Mouse (Mus musculus): ENCODE data around the gene Rab11b. TPM values are rescaled to one million over a fixed set of nuclear protein-coding genes. Genes with fewer than 3 reads are reported as not detected.

The Rab11b gene
- polyA plus RNA-seq, 1 experiment from 2014 or later, result 278 TPM

- Histone ChIP-seq H3K4me3 (ENCODE audit: low read depth, low read length) (peak overlapping the region; percentile 52), H3K36me3 (ENCODE audit: insufficient read depth) (peaks cover 33% of the 10 kb centered on the region), H3K9ac (peak overlapping the region; percentile 50), H3K27ac (ENCODE audit: low read depth) (peak overlapping the region; percentile 88), H3K27me3 (ENCODE audit: insufficient read depth, low read length) (no peaks in the 10 kb centered on the region), H3K9me3 (ENCODE audit: low read depth, low read length) (no peaks in the 10 kb centered on the region), H3K4me2 (peak overlapping the region; percentile 76), H3K4me1 (ENCODE audit: insufficient read depth) (peaks cover 37% of the 10 kb centered on the region)
- TF ChIP-seq CTCF (IDR thresholded peaks at IDR 0.05; ENCODE audit: low read depth), result no peak
- DNase-seq (no peak), ATAC-seq (ENCODE audit: insufficient read depth) (no peak)
- WGBS, result 68% methylated on average over 5 of the region's 5 CpGs
These were observed 20.1 kb upstream of the Rab11b start for GRCm38 (mm10) chr17:33780431-33780830.

GRCm38 (mm10) chr17:33779967-33780295 lies 19.6 kb upstream of the Rab11b start:
- Histone ChIP-seq H3K36me3 (ENCODE audit: insufficient read depth) (peaks cover 38% of the 10 kb centered on the region), H3K27me3 (ENCODE audit: insufficient read depth, low read length) (no peaks in the 10 kb centered on the region), H3K9me3 (ENCODE audit: low read depth, low read length) (no peaks in the 10 kb centered on the region), H3K4me2 (peak overlapping the region; percentile 76), H3K27ac (ENCODE audit: low read depth) (peak overlapping the region; percentile 88), H3K4me1 (ENCODE audit: insufficient read depth) (peaks cover 37% of the 10 kb centered on the region), H3K4me3 (ENCODE audit: low read depth, low read length) (peak overlapping the region; percentile 52), H3K9ac (peak overlapping the region; percentile 50; the same call in 1 of the 2 replicates)
- 67% methylated on average over 5 of the region's 5 CpGs for WGBS
- ATAC-seq (ENCODE audit: insufficient read depth), result no peak; the same call in 1 of the 2 replicates
- DNase-seq, result peak; percentile 46
- no peak for TF ChIP-seq CTCF (IDR thresholded peaks at IDR 0.05; ENCODE audit: low read depth)

- TF ChIP-seq CTCF (IDR thresholded peaks at IDR 0.05; ENCODE audit: low read depth), result no peak
- peak overlapping the region; percentile 76 for H3K4me2 ChIP-seq
- ATAC-seq (ENCODE audit: insufficient read depth) (peak; percentile 89), DNase-seq (peak; percentile 98)
- H3K4me1 ChIP-seq (ENCODE audit: insufficient read depth), result peaks cover 37% of the 10 kb centered on the region
- H3K27me3 ChIP-seq (ENCODE audit: insufficient read depth, low read length), result no peaks in the 10 kb centered on the region
- WGBS, result 33% methylated on average over 9 of the region's 9 CpGs
- peaks cover 43% of the 10 kb centered on the region for H3K36me3 ChIP-seq (ENCODE audit: insufficient read depth)
- H3K4me3 ChIP-seq (ENCODE audit: low read depth, low read length), result peak overlapping the region; percentile 52
- peak overlapping the region; percentile 50 for H3K9ac ChIP-seq
- H3K9me3 ChIP-seq (ENCODE audit: low read depth, low read length), result no peaks in the 10 kb centered on the region
- H3K27ac ChIP-seq (ENCODE audit: low read depth), result peak overlapping the region; percentile 88
These were observed 19.1 kb upstream of the Rab11b start for GRCm38 (mm10) chr17:33779271-33779966.

- no peaks in the 10 kb centered on the region for H3K9me3 ChIP-seq (ENCODE audit: low read depth, low read length)
- H3K27ac ChIP-seq (ENCODE audit: low read depth), result no peak overlapping the region
- DNase-seq, result no peak
- 92% methylated on average over 4 of the region's 4 CpGs for WGBS
- peaks cover 44% of the 10 kb centered on the region for H3K36me3 ChIP-seq (ENCODE audit: insufficient read depth)
- no peak for ATAC-seq (ENCODE audit: insufficient read depth)
- no peak overlapping the region for H3K4me2 ChIP-seq
- H3K4me1 ChIP-seq (ENCODE audit: insufficient read depth), result peaks cover 12% of the 10 kb centered on the region
- H3K9ac ChIP-seq, result no peak overlapping the region
- TF ChIP-seq CTCF (IDR thresholded peaks at IDR 0.05; ENCODE audit: low read depth), result no peak
- no peak overlapping the region for H3K4me3 ChIP-seq (ENCODE audit: low read depth, low read length)
- H3K27me3 ChIP-seq (ENCODE audit: insufficient read depth, low read length), result no peaks in the 10 kb centered on the region
These were observed 15.0 kb upstream of the Rab11b start for GRCm38 (mm10) chr17:33775287-33775686.

- H3K9ac ChIP-seq, result no peak overlapping the region
- peaks cover 9% of the 10 kb centered on the region for H3K4me1 ChIP-seq (ENCODE audit: insufficient read depth)
- peaks cover 44% of the 10 kb centered on the region for H3K36me3 ChIP-seq (ENCODE audit: insufficient read depth)
- WGBS, result 85% methylated on average over 8 of the region's 8 CpGs
- TF ChIP-seq CTCF (IDR thresholded peaks at IDR 0.05; ENCODE audit: low read depth), result no peak
- H3K4me2 ChIP-seq, result no peak overlapping the region
- no peaks in the 10 kb centered on the region for H3K27me3 ChIP-seq (ENCODE audit: insufficient read depth, low read length)
- H3K27ac ChIP-seq (ENCODE audit: low read depth), result no peak overlapping the region
- DNase-seq (no peak), ATAC-seq (ENCODE audit: insufficient read depth) (no peak)
- H3K9me3 ChIP-seq (ENCODE audit: low read depth, low read length), result no peaks in the 10 kb centered on the region
- no peak overlapping the region for H3K4me3 ChIP-seq (ENCODE audit: low read depth, low read length)
These were observed 14.3 kb upstream of the Rab11b start for GRCm38 (mm10) chr17:33774573-33775155.

GRCm38 (mm10) chr17:33773871-33774572 lies 13.7 kb upstream of the Rab11b start:
- H3K4me2 ChIP-seq, result no peak overlapping the region
- 88% methylated on average over 6 of the region's 6 CpGs for WGBS
- H3K9me3 ChIP-seq (ENCODE audit: low read depth, low read length), result no peaks in the 10 kb centered on the region
- TF ChIP-seq CTCF (IDR thresholded peaks at IDR 0.05; ENCODE audit: low read depth), result no peak
- no peaks in the 10 kb centered on the region for H3K27me3 ChIP-seq (ENCODE audit: insufficient read depth, low read length)
- H3K4me3 ChIP-seq (ENCODE audit: low read depth, low read length), result no peak overlapping the region
- ATAC-seq (ENCODE audit: insufficient read depth) (no peak), DNase-seq (no peak)
- H3K36me3 ChIP-seq (ENCODE audit: insufficient read depth), result peaks cover 44% of the 10 kb centered on the region
- no peak overlapping the region for H3K9ac ChIP-seq
- peaks cover 9% of the 10 kb centered on the region for H3K4me1 ChIP-seq (ENCODE audit: insufficient read depth)
- no peak overlapping the region for H3K27ac ChIP-seq (ENCODE audit: low read depth)

GRCm38 (mm10) chr17:33773426-33773825 lies 13.1 kb upstream of the Rab11b start:
- Histone ChIP-seq H3K4me3 (ENCODE audit: low read depth, low read length) (no peak overlapping the region), H3K9ac (no peak overlapping the region), H3K36me3 (ENCODE audit: insufficient read depth) (peaks cover 41% of the 10 kb centered on the region), H3K27ac (ENCODE audit: low read depth) (no peak overlapping the region), H3K4me2 (no peak overlapping the region), H3K4me1 (ENCODE audit: insufficient read depth) (peaks cover 5% of the 10 kb centered on the region), H3K9me3 (ENCODE audit: low read depth, low read length) (no peaks in the 10 kb centered on the region), H3K27me3 (ENCODE audit: insufficient read depth, low read length) (no peaks in the 10 kb centered on the region)
- ATAC-seq (ENCODE audit: insufficient read depth) (no peak), DNase-seq (no peak)
- no peak for TF ChIP-seq CTCF (IDR thresholded peaks at IDR 0.05; ENCODE audit: low read depth)
- WGBS, result 69% methylated on average over 6 of the region's 6 CpGs
